Mouse (Mus musculus) ovary, postnatal 14 days (tissue): ENCODE results near the gene Rec114.

ENCODE experiments used
- DNase-seq: peaks from one replicate; pipeline ENCODE4 v3.0.0; 2022; ENCODE audit warnings: low spot score

Gene Rec114

GRCm38 (mm10) chr9:58743702-58744248 lies at the start of gene Rec114:
Rec114 (minus strand) TSS chr9:58743964.
- DNase-seq = no peak

- DNase-seq = no peak
These were observed 45.7 kb upstream of the Rec114 start for GRCm38 (mm10) chr9:58789476-58789875.

- DNase-seq = no peak
These were observed 31.6 kb upstream of the Rec114 start for GRCm38 (mm10) chr9:58775363-58775762.

- DNase-seq = no peak
These were observed 31.0 kb upstream of the Rec114 start for GRCm38 (mm10) chr9:58774761-58775160.

- DNase-seq = no peak
These were observed 26.2 kb upstream of the Rec114 start for GRCm38 (mm10) chr9:58769943-58770342.

- DNase-seq = no peak
These were observed 23.5 kb upstream of the Rec114 start for GRCm38 (mm10) chr9:58766959-58767955.

- DNase-seq = no peak
These were observed 20.6 kb upstream of the Rec114 start for GRCm38 (mm10) chr9:58764354-58764753.

GRCm38 (mm10) chr9:58763114-58763513 lies 19.4 kb upstream of the Rec114 start:
- no peak for DNase-seq

- no peak for DNase-seq
These were observed 18.3 kb upstream of the Rec114 start for GRCm38 (mm10) chr9:58762086-58762485.

GRCm38 (mm10) chr9:58758754-58759153 lies 15.0 kb upstream of the Rec114 start:
- DNase-seq = no peak

GRCm38 (mm10) chr9:58756371-58757132 lies 12.8 kb upstream of the Rec114 start:
- DNase-seq = no peak

GRCm38 (mm10) chr9:58753606-58754005 lies 9.8 kb upstream of the Rec114 start:
- DNase-seq = no peak

- no peak for DNase-seq
These were observed 4.4 kb upstream of the Rec114 start for GRCm38 (mm10) chr9:58748142-58748541.

GRCm38 (mm10) chr9:58747328-58747755 lies 3.6 kb upstream of the Rec114 start:
- no peak for DNase-seq

- no peak for DNase-seq
These were observed 1.1 kb downstream of the Rec114 start for GRCm38 (mm10) chr9:58742692-58743091.

- DNase-seq = no peak
These were observed 2.4 kb downstream of the Rec114 start for GRCm38 (mm10) chr9:58741369-58741768.

- no peak for DNase-seq
These were observed 4.0 kb downstream of the Rec114 start for GRCm38 (mm10) chr9:58739791-58740190.

- no peak for DNase-seq
These were observed 20.6 kb downstream of the Rec114 start for GRCm38 (mm10) chr9:58723165-58723564.

GRCm38 (mm10) chr9:58722151-58722550 lies 21.6 kb downstream of the Rec114 start:
- DNase-seq = no peak

GRCm38 (mm10) chr9:58721021-58721420 lies 22.7 kb downstream of the Rec114 start:
- DNase-seq = no peak

GRCm38 (mm10) chr9:58720167-58720566 lies 23.6 kb downstream of the Rec114 start:
- no peak for DNase-seq

- no peak for DNase-seq
These were observed 24.3 kb downstream of the Rec114 start for GRCm38 (mm10) chr9:58719471-58719870.

GRCm38 (mm10) chr9:58718964-58719363 lies 24.8 kb downstream of the Rec114 start:
- DNase-seq = no peak
